8 mouse cellular contexts compared by ENCODE assay signal in genomic region chr5:100159638-100159973, GRCm38 (mm10). TPM values are rescaled to one million over a fixed set of nuclear protein-coding genes. Genes with fewer than 3 reads are reported as not detected.
DNase-seq lines count a peak whose midpoint lies in the region; ATAC-seq and TF ChIP-seq lines count a peak whose summit lies in the region.

Gene Tmem150c (minus strand): TSS chr5:100159808.

- no peak for ATAC-seq in lung, postnatal 0 days
- ATAC-seq in midbrain, embryonic 14.5 days (ENCODE audit: low FRiP score, low TSS enrichment): no peak

- no peaks in the 10 kb centered on the region for H3K36me3 ChIP-seq in lung, postnatal 0 days (ENCODE audit: insufficient read depth, low read length)
- no peaks in the 10 kb centered on the region for H3K36me3 ChIP-seq in midbrain, embryonic 14.5 days (ENCODE audit: control insufficient read depth, insufficient read depth, low read length)

- no peak for TF ChIP-seq CTCF in cerebellum, adult 2 months (IDR thresholded peaks at IDR 0.05; ENCODE audit: borderline replicate concordance, insufficient read depth, low read depth, low read length)
- TF ChIP-seq CTCF in lung, postnatal 0 days (IDR thresholded peaks at IDR 0.05): no peak

- no peaks in the 10 kb centered on the region for H3K4me1 ChIP-seq in cerebellum, adult 2 months (ENCODE audit: control insufficient read depth, insufficient read depth, low read length)
- H3K4me1 ChIP-seq in lung, postnatal 0 days (ENCODE audit: insufficient read depth, low read depth, low read length): no peaks in the 10 kb centered on the region
- peaks cover 4% of the 10 kb centered on the region; the same call in 1 of the 2 replicates for H3K4me1 ChIP-seq in midbrain, embryonic 14.5 days (ENCODE audit: control insufficient read depth, insufficient read depth, low read length)

- no peaks in the 10 kb centered on the region for H3K27me3 ChIP-seq in cerebellum, adult 2 months (ENCODE audit: control insufficient read depth, insufficient read depth, low read length)
- 0 out of 2 replicates have a peak, but pooled peaks cover 6% of the 10 kb centered on the region for H3K27me3 ChIP-seq in lung, postnatal 0 days (replicated peaks; ENCODE audit: insufficient read depth, low read length)
- no peaks in the 10 kb centered on the region for H3K27me3 ChIP-seq in midbrain, embryonic 14.5 days (ENCODE audit: control insufficient read depth, insufficient read depth, low read length)

- peak within 1 kb of the TSS; percentile 51 for H3K27ac ChIP-seq in cerebellum, adult 2 months (ENCODE audit: insufficient read depth, low read length)
- no peak within 1 kb of the TSS; the same call in 1 of the 2 replicates for H3K27ac ChIP-seq in lung, postnatal 0 days (ENCODE audit: low read length)
- peak within 1 kb of the TSS; percentile 68 for H3K27ac ChIP-seq in midbrain, embryonic 14.5 days (replicated peaks; ENCODE audit: low read depth, low read length)

- TF ChIP-seq EP300 in lung, postnatal 0 days (IDR thresholded peaks at IDR 0.05): no peak

- TF ChIP-seq POLR2A in cerebellum, adult 2 months (IDR thresholded peaks at IDR 0.05; ENCODE audit: borderline replicate concordance, insufficient read depth, low read length): no peak

- no peak for DNase-seq in cerebellum, adult 2 months
- no peak for DNase-seq in cerebellum, adult 11 months
- no peak for DNase-seq in lung, postnatal 0 days (ENCODE audit: low spot score)
- no peak for DNase-seq in lung, postnatal 10 days
- DNase-seq in layer of hippocampus, postnatal 14 days (ENCODE audit: low spot score in 2 of 2): no peak
- no peak for DNase-seq in midbrain, embryonic 14.5 days
- no peak for DNase-seq in gastrocnemius, adult 18-20 months (ENCODE audit: low spot score)
- DNase-seq in spleen, postnatal 10 days (ENCODE audit: low spot score in 2 of 2): no peak

- H3K4me2 ChIP-seq in lung, postnatal 0 days (replicated peaks; ENCODE audit: low read depth, low read length): peak within 1 kb of the TSS; percentile 92
- H3K4me2 ChIP-seq in midbrain, embryonic 14.5 days (ENCODE audit: low read length): peak within 1 kb of the TSS; percentile 92

- no peaks in the 10 kb centered on the region for H3K9me3 ChIP-seq in lung, postnatal 0 days (ENCODE audit: low read length)
- H3K9me3 ChIP-seq in midbrain, embryonic 14.5 days (ENCODE audit: control insufficient read depth, low read length): no peaks in the 10 kb centered on the region

- H3K9ac ChIP-seq in lung, postnatal 0 days (replicated peaks; ENCODE audit: low read depth): peak within 1 kb of the TSS; percentile 44
- peak within 1 kb of the TSS; percentile 90 for H3K9ac ChIP-seq in midbrain, embryonic 14.5 days (replicated peaks; ENCODE audit: low read length)

- peak within 1 kb of the TSS; percentile 65 for H3K4me3 ChIP-seq in cerebellum, adult 2 months (replicated peaks; ENCODE audit: insufficient read depth, low read depth, low read length)
- H3K4me3 ChIP-seq in lung, postnatal 0 days (ENCODE audit: low read depth, low read length): peak within 1 kb of the TSS; percentile 69
- H3K4me3 ChIP-seq in midbrain, embryonic 14.5 days (replicated peaks; ENCODE audit: low read depth, low read length): peak within 1 kb of the TSS; percentile 81

- 8% methylated on average over 6 of the region's 6 CpGs for WGBS in cerebellum, adult 2 months
- 10% methylated on average over 6 of the region's 6 CpGs for WGBS in lung, postnatal 0 days
- 5% methylated on average over 6 of the region's 6 CpGs for WGBS in midbrain, embryonic 14.5 days

RNA-seq across cellular contexts. Expression of gene Tmem150c, which starts in this region (rescaled TPM):
- polyA plus RNA-seq in cerebellum, adult 2 months (2012; rRNA removed): 30.1 and 32.9 TPM in 2 replicates
- 5.4 and 7.6 TPM in 2 replicates for polyA plus RNA-seq in lung, postnatal 0 days (2015; fragmentation: Nextera tagmentation; extraction: Ambion mirVana)
- total RNA-seq in layer of hippocampus, postnatal 14 days (2021): 10 to 100 TPM; 69.3 to 71.7 TPM
- 20.0 and 23.6 TPM in 2 replicates for polyA plus RNA-seq in midbrain, embryonic 14.5 days (2014; fragmentation: Nextera tagmentation; extraction: Ambion mirVana)
- 1 to 10 TPM in 1 of 2 experiments, under 1 TPM in 1; 0.91 to 1.3 TPM for total RNA-seq in gastrocnemius, adult 18-20 months (2021)

Comparison
In these comparisons a context has a peak if more than half of its experiments do, and no peak if none do; other contexts are left out.
1. RNA of gene Tmem150c (total RNA-seq): 69.3 to 71.7 TPM in layer of hippocampus, postnatal 14 days; 0.91 to 1.3 TPM in gastrocnemius, adult 18-20 months; every median in the first group is over 10 times any median in the second.
2. Peak in every context shown above with its lines, with median percentiles within 50 percentile points of each other: H3K4me3 ChIP-seq.